Mouse (Mus musculus) adrenal gland, postnatal 25 days (tissue): ENCODE measurements around the gene Specc1. TPM values are rescaled to one million over a fixed set of nuclear protein-coding genes. Genes with fewer than 3 reads are reported as not detected.

Source experiments
- DNase-seq: peaks from one replicate; pipeline ENCODE4 v3.0.0; 2021; ENCODE audit warnings: mixed read lengths
- total RNA-seq: library from RNA; stranded (reverse); gene quantifications from 2 replicates; pipeline ENCODE4 v1.2.3, GENCODE M21; 2021

Specc1 gene
- total RNA-seq, 1 experiment from 2014 or later = 9.7 TPM

DNA sequence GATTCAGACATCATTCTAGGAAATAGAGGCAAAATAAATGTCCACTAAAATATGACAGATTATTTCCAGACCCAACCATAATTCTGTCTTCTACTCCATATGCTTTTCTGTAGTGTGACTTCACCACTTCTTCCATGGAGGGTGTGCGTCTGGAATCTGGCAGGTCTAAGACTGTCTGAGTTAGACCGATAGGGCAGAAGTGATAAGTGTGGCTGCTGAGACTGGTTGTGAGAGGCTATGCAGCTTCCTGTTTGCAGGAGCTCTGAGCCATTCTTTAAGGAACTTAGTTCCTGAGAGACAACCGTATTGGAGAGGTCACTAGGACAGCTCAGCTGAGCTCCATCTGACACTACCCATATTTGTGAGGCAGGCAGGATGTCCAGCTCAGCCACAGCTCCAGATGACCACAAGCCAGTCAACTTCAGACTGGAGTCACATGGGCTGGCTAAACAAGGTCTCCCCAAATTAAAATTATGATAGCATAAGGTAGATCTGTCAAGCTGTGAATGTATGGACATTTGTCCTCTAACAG is 146.9 kb downstream of the Specc1 start:
- no peak for DNase-seq

- DNase-seq = no peak
Observed at GRCm38 (mm10) chr11:62106401-62106871, 149.9 kb downstream of the Specc1 start.

- no peak for DNase-seq
Observed at GRCm38 (mm10) chr11:62107272-62107836, 150.8 kb downstream of the Specc1 start.

GRCm38 (mm10) chr11:62118561-62118960 is 162.0 kb downstream of the Specc1 start:
- DNase-seq = no peak

GRCm38 (mm10) chr11:62119871-62120270 is 163.3 kb downstream of the Specc1 start:
- no peak for DNase-seq

DNA sequence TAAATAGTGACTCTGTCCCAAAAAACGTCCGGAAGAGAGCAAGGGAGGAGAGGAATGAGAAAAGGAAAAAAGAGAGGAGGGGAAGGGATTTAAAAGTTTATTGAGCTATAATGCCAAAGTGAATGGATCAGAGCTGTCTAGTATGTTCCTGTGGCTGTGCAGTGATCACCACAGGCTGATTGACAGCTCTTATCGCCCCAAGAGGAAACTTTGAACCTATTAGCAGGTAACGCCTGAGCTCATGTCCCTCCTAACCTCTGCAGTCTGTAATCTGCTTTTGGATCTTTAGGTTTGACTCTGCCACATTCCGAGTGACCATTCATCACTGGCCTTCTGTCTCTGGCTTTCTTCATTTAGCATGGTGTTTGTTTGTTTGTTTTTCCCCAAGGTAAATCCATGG is 164.8 kb downstream of the Specc1 start:
- no peak for DNase-seq

DNA sequence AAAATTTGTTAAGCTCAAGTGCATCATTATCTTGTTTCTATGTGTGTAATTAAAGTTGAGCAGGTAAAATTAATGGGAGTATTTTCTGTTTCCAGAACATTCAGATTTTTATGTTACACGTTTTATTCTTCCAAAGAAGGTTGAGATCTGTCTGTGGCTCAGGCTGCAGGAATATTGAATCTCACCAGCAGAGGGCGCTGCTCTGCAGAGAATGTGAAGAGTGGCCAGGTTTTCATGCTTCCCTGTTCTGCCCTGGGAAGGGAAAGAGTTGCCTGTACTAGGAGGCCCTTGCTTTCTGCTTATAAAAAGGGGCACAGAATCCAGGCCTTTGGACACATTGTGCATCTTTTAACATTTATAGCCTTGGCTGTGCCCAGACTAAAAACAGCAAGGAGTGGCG is 171.1 kb downstream of the Specc1 start:
- peak; percentile 89 for DNase-seq

- DNase-seq = no peak
Observed at GRCm38 (mm10) chr11:62128197-62128596, 171.6 kb downstream of the Specc1 start.

DNA sequence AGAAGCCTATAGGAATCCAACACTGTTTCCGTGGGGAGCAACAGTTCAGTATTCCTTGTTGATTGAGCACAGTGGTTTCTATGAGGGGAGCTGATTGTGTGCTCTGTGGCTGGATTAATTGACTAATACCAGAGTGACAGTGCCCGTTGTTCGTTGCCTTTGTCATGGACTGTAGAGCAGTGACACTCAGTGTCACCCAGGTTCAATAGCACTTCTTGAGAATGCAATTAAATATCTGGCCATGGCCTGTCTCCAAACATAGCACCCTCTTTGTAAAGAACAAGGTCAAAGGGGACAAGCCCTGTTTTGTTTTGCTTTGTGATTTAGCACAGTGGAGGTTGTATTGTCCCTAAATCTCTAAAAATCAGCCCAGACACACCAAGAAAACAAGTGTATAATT is 173.6 kb downstream of the Specc1 start:
- no peak for DNase-seq

DNA sequence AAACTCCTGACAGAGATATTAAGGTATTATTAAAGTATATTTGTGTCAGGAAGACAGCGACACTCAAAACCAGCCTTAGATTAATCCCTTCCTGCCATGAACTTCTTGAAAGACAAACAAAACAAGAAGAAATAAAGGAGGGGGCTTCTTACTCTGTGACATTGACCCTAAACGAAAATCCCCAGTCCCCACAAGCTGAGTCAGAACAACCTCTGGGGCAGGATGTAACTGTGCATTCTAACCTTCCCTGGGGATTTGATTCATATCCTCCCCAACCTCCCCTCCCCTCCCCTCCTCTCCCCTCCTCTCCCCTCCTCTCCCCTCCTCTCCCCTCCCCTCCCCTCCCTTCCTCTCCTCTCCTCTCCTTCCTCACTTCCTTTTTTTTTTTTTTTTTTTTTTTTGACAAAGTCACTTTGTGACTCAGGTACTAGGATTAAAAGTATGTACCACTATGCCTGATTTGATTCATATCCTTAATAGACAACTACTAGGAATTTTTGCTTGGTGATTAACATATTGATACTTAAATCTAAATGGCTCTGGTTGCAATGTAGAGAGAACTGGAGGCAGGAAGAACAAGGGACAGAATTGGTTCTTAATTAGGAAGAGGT is 174.2 kb downstream of the Specc1 start:
- no peak for DNase-seq

GRCm38 (mm10) chr11:62131601-62132000 is 175.0 kb downstream of the Specc1 start:
- no peak for DNase-seq

DNA sequence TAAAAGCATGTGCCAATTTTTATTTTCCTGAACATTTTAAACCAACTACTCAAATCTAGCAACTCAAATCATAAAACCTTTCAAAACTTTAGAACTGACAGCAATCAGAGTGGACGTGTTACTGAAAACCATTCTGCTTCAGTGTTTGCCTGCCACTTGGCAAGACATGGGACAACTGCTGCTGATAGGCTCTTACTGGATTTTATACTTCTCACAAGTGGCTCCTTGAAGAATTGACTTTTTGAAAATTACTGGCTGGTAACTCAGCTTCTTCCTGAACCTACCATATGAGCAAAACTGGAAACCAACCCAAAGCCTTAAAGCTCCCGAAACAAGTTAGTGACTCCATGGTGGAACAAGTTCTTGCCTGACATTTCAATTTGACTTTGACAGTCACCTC is 177.6 kb downstream of the Specc1 start:
- no peak for DNase-seq

DNA sequence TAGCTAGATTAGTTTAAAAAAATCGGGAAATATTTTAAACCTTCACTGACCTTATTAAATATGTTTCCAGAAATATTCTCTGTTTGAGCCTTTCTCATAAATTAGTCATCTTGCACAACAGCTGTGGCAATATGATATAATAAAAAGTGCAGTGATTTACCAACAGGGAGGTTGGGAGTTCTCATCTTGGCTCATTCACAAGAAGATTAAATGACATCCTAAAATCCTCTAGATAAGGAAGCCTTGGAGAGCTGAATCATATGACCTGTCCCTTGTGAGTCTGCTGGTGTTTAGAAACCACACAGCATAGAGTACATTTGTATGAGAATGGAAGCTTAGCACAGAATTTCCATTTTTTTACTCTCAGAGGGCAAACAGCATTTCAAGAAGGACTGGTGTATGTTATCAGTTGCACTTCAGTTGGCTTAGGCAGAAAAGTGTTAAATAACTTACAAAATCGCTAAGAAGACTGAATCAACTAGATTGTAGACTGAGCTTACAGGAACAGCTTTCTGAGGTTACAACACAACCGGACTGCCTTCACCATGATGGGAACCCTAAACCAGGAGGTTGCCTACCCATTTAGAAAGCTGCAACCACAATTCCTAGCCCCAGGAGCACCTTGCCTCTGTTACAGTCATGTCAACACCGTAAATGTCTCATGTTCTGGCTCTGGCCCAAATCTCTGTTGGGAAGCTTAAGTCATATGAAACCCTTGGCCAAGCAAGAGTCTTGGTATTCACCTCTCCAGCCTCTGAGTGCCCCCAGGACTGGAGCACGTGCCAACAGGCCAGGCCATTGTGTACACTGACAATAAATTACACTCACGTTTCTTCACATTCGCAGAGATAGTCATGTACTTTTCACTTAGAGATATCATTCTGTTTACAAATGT is 188.9 kb downstream of the Specc1 start:
- no peak for DNase-seq

DNA sequence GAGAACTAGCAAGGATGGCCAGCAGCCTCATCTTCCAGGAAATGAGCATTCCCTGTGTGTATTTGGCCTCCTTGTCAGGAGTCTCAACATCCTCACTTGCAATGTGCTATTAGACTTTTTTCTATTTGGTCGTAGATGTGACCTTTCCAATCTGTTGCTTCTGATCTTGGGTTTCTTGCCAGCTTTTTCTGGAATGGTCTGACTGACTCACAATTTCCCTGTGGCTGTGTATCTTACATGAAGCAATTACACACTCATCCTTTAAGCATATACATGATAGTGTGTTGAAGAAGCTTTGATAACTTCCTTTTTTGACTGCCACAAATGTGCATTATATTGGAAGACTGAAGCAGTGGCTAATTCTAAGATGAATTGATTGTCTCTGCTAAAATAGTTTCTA is 190.1 kb downstream of the Specc1 start:
- DNase-seq = no peak

GRCm38 (mm10) chr11:62148026-62148425 is 191.5 kb downstream of the Specc1 start:
- no peak for DNase-seq

- no peak for DNase-seq
Observed at GRCm38 (mm10) chr11:62148449-62148848, 191.9 kb downstream of the Specc1 start.

DNA sequence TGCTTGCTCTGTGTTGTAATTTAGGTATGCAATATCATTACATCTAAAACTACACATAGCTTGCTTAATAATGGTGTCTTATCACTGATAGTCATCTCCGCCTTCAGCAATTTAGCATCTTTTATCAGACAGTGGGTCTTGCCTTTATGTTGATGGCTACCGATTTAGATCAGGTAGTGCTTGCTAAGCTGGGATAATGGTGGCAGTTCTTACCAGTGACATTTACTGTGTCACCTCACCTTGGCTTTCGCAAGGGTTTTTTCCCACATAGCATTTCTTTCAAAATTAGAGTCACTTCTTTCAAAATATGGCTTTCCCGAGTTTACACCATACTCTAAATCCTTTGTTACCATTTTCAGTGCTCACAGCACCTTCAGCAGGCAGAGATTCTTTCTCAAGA is 196.5 kb downstream of the Specc1 start:
- no peak for DNase-seq

- DNase-seq = no peak
Observed at GRCm38 (mm10) chr11:62159803-62160202, 203.2 kb downstream of the Specc1 start.

DNA sequence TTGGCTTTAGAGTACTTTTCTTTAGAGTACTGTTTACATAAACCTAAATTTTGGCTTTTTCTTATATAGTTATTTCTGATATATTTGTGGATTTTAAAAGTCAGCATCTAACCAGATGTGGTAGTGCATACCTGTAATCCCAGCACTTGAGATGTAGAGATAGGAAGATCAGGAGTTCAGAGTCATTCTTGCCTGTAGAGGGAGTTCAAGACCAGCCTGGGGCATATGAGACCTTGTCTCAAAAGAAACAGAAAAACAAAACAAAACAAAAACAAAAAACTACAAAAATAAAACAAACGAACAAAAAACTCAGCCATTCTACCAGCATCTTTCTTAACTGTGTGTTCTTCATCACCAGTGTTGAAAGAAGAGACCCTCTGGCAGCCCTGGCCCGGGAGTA is 204.9 kb downstream of the Specc1 start:
- no peak for DNase-seq

DNA sequence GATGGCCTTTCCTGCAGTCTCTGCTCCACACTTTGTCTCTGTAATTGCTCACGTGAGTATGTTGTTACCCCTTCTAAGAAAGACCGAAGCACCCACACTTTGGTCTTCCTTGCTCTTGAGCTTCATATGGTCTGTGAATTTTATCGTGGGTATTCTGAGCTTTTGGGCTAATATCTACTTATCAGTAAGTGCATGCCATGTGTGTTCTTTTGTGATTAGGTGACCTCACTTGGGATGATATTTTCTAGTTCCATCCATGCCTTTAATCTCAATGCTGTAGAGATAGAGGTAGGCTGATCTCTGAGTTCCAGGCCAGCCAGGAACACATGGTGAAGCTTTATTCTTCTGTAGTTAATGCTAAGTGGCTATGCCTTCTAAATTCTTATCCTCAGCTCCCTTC is 207.8 kb downstream of the Specc1 start:
- DNase-seq = no peak

DNA sequence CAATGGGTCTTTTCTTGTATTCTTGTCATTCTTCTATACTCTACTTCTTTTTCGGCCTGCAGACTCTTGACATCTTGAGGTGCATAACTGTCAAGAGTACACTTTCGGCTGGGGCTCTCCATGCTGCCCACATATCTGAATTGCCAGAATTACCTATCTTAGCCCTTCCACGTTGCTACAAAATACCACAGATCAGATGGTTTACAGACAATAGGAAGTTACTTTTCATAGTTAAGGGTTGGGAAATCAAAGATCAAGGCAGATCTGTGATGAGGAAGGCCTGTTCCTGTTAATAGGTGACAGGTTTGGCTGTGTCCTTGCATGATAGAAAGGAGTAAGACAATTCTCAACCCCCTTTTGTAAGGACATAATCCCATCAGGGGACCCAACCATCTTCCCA is 209.9 kb downstream of the Specc1 start:
- DNase-seq = no peak

- DNase-seq = no peak
Observed at GRCm38 (mm10) chr11:62168146-62168545, 211.6 kb downstream of the Specc1 start.
